24 mouse cellular contexts compared by ENCODE assay signal in genomic region chr8:61731306-61732088, GRCm38 (mm10).
DNase-seq lines count a peak whose midpoint lies in the region; ATAC-seq and TF ChIP-seq lines count a peak whose summit lies in the region.
"Had no signal": no experiment of that assay in that cellular context is flagged by ENCODE, and none has a peak within 500 bp of the region (broad histone marks: within the 10 kb centered on the region; RNA-seq: fewer than 3 reads in every experiment).

No protein-coding gene starts in this region.

- H3K27me3 ChIP-seq in heart, postnatal 0 days (ENCODE audit: control insufficient read depth, insufficient read depth, low read length), result no peaks in the 10 kb centered on the region
- H3K27me3 ChIP-seq in intestine, postnatal 0 days (replicated peaks; ENCODE audit: control insufficient read depth, insufficient read depth, low read length), result no peaks in the 10 kb centered on the region
- H3K27me3 ChIP-seq in hindbrain, embryonic 10.5 days (ENCODE audit: insufficient read depth, poor library complexity, severe bottlenecking), result no peaks in the 10 kb centered on the region
- H3K27me3 ChIP-seq: forebrain, embryonic 12.5 days; hindbrain, embryonic 15.5 days; kidney, embryonic 15.5 days; liver, embryonic 13.5 days; stomach, embryonic 15.5 days had no signal

- peak overlapping the region; percentile 27; the same call in 1 of the 2 replicates for H3K27ac ChIP-seq in heart, postnatal 0 days (ENCODE audit: low read depth)
- no peak overlapping the region; the same call in 1 of the 2 replicates for H3K27ac ChIP-seq in intestine, postnatal 0 days (ENCODE audit: low read depth, low read length)
- no peak overlapping the region for H3K27ac ChIP-seq in hindbrain, embryonic 10.5 days
- H3K27ac ChIP-seq: forebrain, embryonic 12.5 days; gastrocnemius, adult 2 months; hindbrain, embryonic 15.5 days; kidney, embryonic 15.5 days; limb, embryonic 13.5 days; liver, embryonic 13.5 days; midbrain, embryonic 10.5 days; stomach, embryonic 15.5 days had no signal

- peak; percentile 74 for DNase-seq in heart, adult 11 months
- DNase-seq in heart, postnatal 10 days, result no peak
- no peak for DNase-seq in heart, postnatal 0 days (ENCODE audit: low spot score)
- no peak for DNase-seq in heart, postnatal 4 days
- DNase-seq in 416B (ENCODE audit: low read depth), result peak; percentile 13
- no peak for DNase-seq in frontal cortex, postnatal 36 days (ENCODE audit: low spot score in 2 of 2)
- DNase-seq in hindbrain, embryonic 10.5 days (ENCODE audit: low spot score), result no peak
- DNase-seq: adrenal gland, postnatal 36 days; cerebellum, adult 9-10 months; gastrocnemius, adult 2 months; kidney, postnatal 36 days; liver, embryonic 13.5 days; lung, postnatal 36 days; right cerebral cortex, adult 18-20 months; right cerebral cortex, postnatal 4 days; thymus, postnatal 25 days had no signal

- WGBS in heart, postnatal 0 days, result 29% methylated on average over 5 of the region's 5 CpGs
- 39% methylated on average over 5 of the region's 5 CpGs for WGBS in intestine, postnatal 0 days
- WGBS in hindbrain, embryonic 10.5 days, result 73% methylated on average over 5 of the region's 5 CpGs

- intact Hi-C loops in heart, postnatal 10 days (cut with DNase I), result no loop called here

- TF ChIP-seq CTCF in heart, postnatal 0 days (IDR thresholded peaks at IDR 0.05; ENCODE audit: low read depth), result no peak
- no peak for TF ChIP-seq CTCF in intestine, postnatal 0 days (IDR thresholded peaks at IDR 0.05; ENCODE audit: low read depth)

- H3K4me1 ChIP-seq in heart, postnatal 0 days (ENCODE audit: control insufficient read depth, insufficient read depth), result peaks cover 27% of the 10 kb centered on the region
- 0 out of 2 replicates have a peak, but pooled peaks cover 10% of the 10 kb centered on the region for H3K4me1 ChIP-seq in intestine, postnatal 0 days (replicated peaks; ENCODE audit: control insufficient read depth, insufficient read depth, low read length)
- no peaks in the 10 kb centered on the region for H3K4me1 ChIP-seq in hindbrain, embryonic 10.5 days (replicated peaks)
- H3K4me1 ChIP-seq: hindbrain, embryonic 15.5 days; liver, embryonic 13.5 days; stomach, embryonic 15.5 days had no signal

- no peaks in the 10 kb centered on the region for H3K9me3 ChIP-seq in heart, postnatal 0 days (replicated peaks; ENCODE audit: control insufficient read depth, low read length)
- no peaks in the 10 kb centered on the region for H3K9me3 ChIP-seq in intestine, postnatal 0 days (ENCODE audit: control insufficient read depth)
- no peaks in the 10 kb centered on the region for H3K9me3 ChIP-seq in hindbrain, embryonic 10.5 days
- H3K9me3 ChIP-seq: forebrain, embryonic 12.5 days; hindbrain, embryonic 15.5 days; kidney, embryonic 15.5 days; limb, embryonic 13.5 days; liver, embryonic 13.5 days; midbrain, embryonic 10.5 days; stomach, embryonic 15.5 days had no signal

- no peak overlapping the region for H3K9ac ChIP-seq in heart, postnatal 0 days (replicated peaks; ENCODE audit: low read depth, low read length)
- no peak overlapping the region for H3K9ac ChIP-seq in intestine, postnatal 0 days (ENCODE audit: low read depth, low read length)
- H3K9ac ChIP-seq: forebrain, embryonic 12.5 days; hindbrain, embryonic 15.5 days; kidney, embryonic 15.5 days; limb, embryonic 13.5 days; liver, embryonic 13.5 days; stomach, embryonic 15.5 days had no signal

- no peaks in the 10 kb centered on the region for H3K36me3 ChIP-seq in heart, postnatal 0 days (replicated peaks; ENCODE audit: control insufficient read depth, insufficient read depth, low read length)
- no peaks in the 10 kb centered on the region for H3K36me3 ChIP-seq in intestine, postnatal 0 days (ENCODE audit: control insufficient read depth, insufficient read depth)
- H3K36me3 ChIP-seq in hindbrain, embryonic 10.5 days, result peaks cover 23% of the 10 kb centered on the region
- H3K36me3 ChIP-seq: forebrain, embryonic 12.5 days; hindbrain, embryonic 15.5 days; kidney, embryonic 15.5 days; limb, embryonic 13.5 days; liver, embryonic 13.5 days; stomach, embryonic 15.5 days had no signal

- no peak overlapping the region for H3K4me3 ChIP-seq in heart, postnatal 0 days (ENCODE audit: low read depth, low read length)
- peak overlapping the region; percentile 27 for H3K4me3 ChIP-seq in intestine, postnatal 0 days (ENCODE audit: low read depth, low read length)
- no peak overlapping the region for H3K4me3 ChIP-seq in hindbrain, embryonic 10.5 days
- H3K4me3 ChIP-seq: forebrain, embryonic 12.5 days; gastrocnemius, adult 2 months; hindbrain, embryonic 15.5 days; kidney, embryonic 15.5 days; limb, embryonic 13.5 days; liver, embryonic 13.5 days; midbrain, embryonic 10.5 days; stomach, embryonic 15.5 days had no signal

- no peak for ATAC-seq in heart, postnatal 0 days (ENCODE audit: insufficient read depth, low read depth)
- peak; percentile 35; the same call in 1 of the 2 replicates for ATAC-seq in intestine, postnatal 0 days
- ATAC-seq: midbrain, embryonic 16.5 days had no signal

- TF ChIP-seq EP300 in heart, postnatal 0 days (IDR thresholded peaks at IDR 0.05; ENCODE audit: low read depth), result no peak

- H3K4me2 ChIP-seq in heart, postnatal 0 days (ENCODE audit: low read depth, low read length), result no peak overlapping the region
- peak overlapping the region; percentile 52 for H3K4me2 ChIP-seq in intestine, postnatal 0 days (replicated peaks; ENCODE audit: low read depth)
- H3K4me2 ChIP-seq: forebrain, embryonic 12.5 days; hindbrain, embryonic 15.5 days; kidney, embryonic 15.5 days; limb, embryonic 13.5 days; liver, embryonic 13.5 days; stomach, embryonic 15.5 days had no signal

Comparison
In these comparisons a context has a peak if more than half of its experiments do, and no peak if none do; other contexts are left out.
1. DNase-seq: peak in heart, adult 11 months (single experiment) and 416B (single experiment); none in heart, postnatal 10 days (0 of 2), heart, postnatal 0 days (single experiment), heart, postnatal 4 days (single experiment), frontal cortex, postnatal 36 days (0 of 2) and hindbrain, embryonic 10.5 days (single experiment).